Mouse (Mus musculus) embryonic stem cell, embryonic (primary cell): ENCODE measurements at regions not wholly inside any gene's neighbourhood (a gene's known extent, or its start where the extent isn't known, plus 50 kb on each side); places are given as distances from the start of the nearest gene placed in this dataset.

Source experiments
- CTCF ChIA-PET, 4 experiments: fragments of 300-600 bp in 2 of 4; fragments of 350-600 bp in 2 of 4; sonication (Branson Sonifier 250); formaldehyde crosslinking; loops; one replicate each; lab custom pipeline; 2022; ENCODE audit warnings: inconsistent platforms in 2 of 4; lab: Charles Lee
- POLR2A ChIA-PET, 4 experiments: fragments of 300-600 bp in 2 of 4; fragments of 350-600 bp in 2 of 4; sonication (Branson Sonifier 250); formaldehyde crosslinking; loops; one replicate each; lab custom pipeline; 2022; ENCODE audit warnings: antibody characterized with exemption in 4 of 4, inconsistent platforms in 1 of 4; lab: Charles Lee

- ChIA-PET POLR2A (no interaction called here), CTCF (no interaction called here)
Measured at GRCm38 (mm10) chr1:117243599-117243998, 440.8 kb downstream of the Gm19965 start.

- ChIA-PET POLR2A (no interaction called here), CTCF (no interaction called here)
Measured at GRCm38 (mm10) chr1:117248342-117248741, 445.6 kb downstream of the Gm19965 start.

- POLR2A ChIA-PET, result interaction anchor here in 1 of 4 experiments (0.6 kb wide), 2 partner anchors 943 to 1279 kb away, joined by 3 to 4 read pairs; no protein-coding TSS in a partner anchor
- CTCF ChIA-PET, result interaction anchor here in 1 of 4 experiments (0.7 kb wide), 1 partner anchor 130 kb away, joined by 3 read pairs; no protein-coding TSS in a partner anchor
Measured at GRCm38 (mm10) chr1:117290746-117291145, 406.2 kb upstream of the Gm28363 start.

GRCm38 (mm10) chr1:117299232-117299631 lies 397.7 kb upstream of the Gm28363 start:
- ChIA-PET CTCF (no interaction called here), POLR2A (no interaction called here)
